Mouse (Mus musculus): ENCODE results near the gene Hoxc6. TPM values are rescaled to one million over a fixed set of nuclear protein-coding genes. Genes with fewer than 3 reads are reported as not detected.

Hoxc6 gene
- not detected for total RNA-seq (2021)
- long read RNA-seq, result 0 reads

- no peak for DNase-seq (ENCODE audit: low spot score in 2 of 2)
Observed at GRCm38 (mm10) chr15:102997939-102998355, at the start of gene Hoxc6. Gene Hoxc6, plus strand, starts transcription at chr15:102998257.

- no peak for DNase-seq (ENCODE audit: low spot score in 2 of 2)
Observed at GRCm38 (mm10) chr15:102948842-102949241, 49.2 kb upstream of the Hoxc6 start.

GRCm38 (mm10) chr15:102949696-102950095 lies 48.4 kb upstream of the Hoxc6 start:
- DNase-seq (ENCODE audit: low spot score in 2 of 2), result no peak

- no peak for DNase-seq (ENCODE audit: low spot score in 2 of 2)
Observed at GRCm38 (mm10) chr15:102950877-102951276, 47.2 kb upstream of the Hoxc6 start.

GRCm38 (mm10) chr15:102953561-102953960 lies 44.5 kb upstream of the Hoxc6 start:
- no peak for DNase-seq (ENCODE audit: low spot score in 2 of 2)

- no peak for DNase-seq (ENCODE audit: low spot score in 2 of 2)
Observed at GRCm38 (mm10) chr15:102954192-102955006, 43.7 kb upstream of the Hoxc6 start, which contains the start of gene Hoxc11. Gene Hoxc11, plus strand, starts transcription at chr15:102954427.

- no peak for DNase-seq (ENCODE audit: low spot score in 2 of 2)
Observed at GRCm38 (mm10) chr15:102955007-102955382, 43.1 kb upstream of the Hoxc6 start.

GRCm38 (mm10) chr15:102955833-102956640 lies 42.0 kb upstream of the Hoxc6 start:
- DNase-seq (ENCODE audit: low spot score in 2 of 2), result no peak

- no peak for DNase-seq (ENCODE audit: low spot score in 2 of 2)
Observed at GRCm38 (mm10) chr15:102956906-102957305, 41.2 kb upstream of the Hoxc6 start.

- DNase-seq (ENCODE audit: low spot score in 2 of 2), result no peak
Observed at GRCm38 (mm10) chr15:102959663-102960191, 38.3 kb upstream of the Hoxc6 start.

- DNase-seq (ENCODE audit: low spot score in 2 of 2), result no peak
Observed at GRCm38 (mm10) chr15:102961728-102962127, 36.3 kb upstream of the Hoxc6 start.

GRCm38 (mm10) chr15:102962492-102962891 lies 35.6 kb upstream of the Hoxc6 start:
- DNase-seq (ENCODE audit: low spot score in 2 of 2), result no peak

GRCm38 (mm10) chr15:102963259-102963658 lies 34.8 kb upstream of the Hoxc6 start:
- DNase-seq (ENCODE audit: low spot score in 2 of 2), result no peak

- no peak for DNase-seq (ENCODE audit: low spot score in 2 of 2)
Observed at GRCm38 (mm10) chr15:102963671-102964640, 34.1 kb upstream of the Hoxc6 start.

GRCm38 (mm10) chr15:102965003-102965891 lies 32.8 kb upstream of the Hoxc6 start:
- no peak for DNase-seq (ENCODE audit: low spot score in 2 of 2)

GRCm38 (mm10) chr15:102965892-102966775 lies 31.9 kb upstream of the Hoxc6 start:
- no peak for DNase-seq (ENCODE audit: low spot score in 2 of 2)

GRCm38 (mm10) chr15:102966776-102967311 lies 31.2 kb upstream of the Hoxc6 start, which contains the start of gene Hoxc10:
Gene Hoxc10, plus strand, starts transcription at chr15:102966796.
- no peak for DNase-seq (ENCODE audit: low spot score in 2 of 2)

GRCm38 (mm10) chr15:102967312-102967510 lies 30.8 kb upstream of the Hoxc6 start, which contains the start of gene Hoxc5:
Gene Hoxc5, plus strand, starts transcription at chr15:102967443.
- DNase-seq (ENCODE audit: low spot score in 2 of 2), result no peak
